Mouse (Mus musculus): ENCODE data around the gene Map1s.

Map1s gene

DNA sequence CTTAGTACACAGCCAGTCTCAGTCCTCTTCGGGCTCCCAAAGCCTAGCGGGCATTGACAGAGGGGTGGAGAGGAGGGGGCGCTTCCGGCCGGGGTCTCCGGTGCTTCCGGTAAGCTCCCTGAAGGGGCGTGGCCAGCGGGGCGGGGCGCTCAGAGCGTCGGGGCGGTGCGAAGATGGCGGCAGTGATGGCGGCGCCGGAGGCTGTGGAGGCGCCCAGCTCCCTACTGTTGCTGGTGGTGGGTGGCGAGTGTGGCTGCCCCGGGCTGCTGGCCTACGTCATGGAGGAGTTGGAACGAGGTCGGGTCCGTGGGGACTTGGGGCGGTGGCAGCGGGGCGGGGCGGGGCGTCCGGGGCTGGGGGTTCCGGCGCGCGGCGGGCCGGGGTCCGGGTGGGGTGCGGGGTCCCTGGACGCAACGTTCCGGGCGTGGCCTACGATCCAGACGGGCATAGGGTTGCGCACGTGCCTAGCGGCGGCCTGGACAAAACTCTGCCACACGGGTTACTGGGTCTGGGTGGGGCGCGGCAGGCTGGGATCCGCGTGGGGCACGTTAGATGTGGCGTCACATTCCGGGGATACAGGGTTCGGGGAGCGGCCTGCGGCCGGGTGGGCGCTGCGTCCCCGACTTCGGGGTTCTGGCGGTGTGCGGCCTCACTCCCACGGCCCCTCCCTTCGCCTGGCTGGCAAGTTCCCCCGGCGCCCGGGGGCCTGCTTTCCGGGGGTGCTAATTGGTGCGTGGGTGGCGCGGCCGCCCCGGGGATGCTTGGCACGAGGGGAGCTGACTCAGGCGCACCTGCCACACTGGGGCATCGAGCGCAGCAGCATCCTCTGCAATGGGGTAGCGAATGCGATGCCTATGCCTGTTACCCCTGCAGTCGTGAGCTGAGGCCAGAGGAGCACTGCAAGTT lies at the start of gene Map1s:
Gene Map1s, plus strand, starts transcription at position 102 of the 906 bp plus-strand sequence.
- peak; percentile 92 for DNase-seq (ENCODE audit: low read depth, low spot score)

GRCm38 (mm10) chr8:70856028-70856427 lies 49.7 kb upstream of the Map1s start:
- no peak for DNase-seq (ENCODE audit: low read depth, low spot score)

DNA sequence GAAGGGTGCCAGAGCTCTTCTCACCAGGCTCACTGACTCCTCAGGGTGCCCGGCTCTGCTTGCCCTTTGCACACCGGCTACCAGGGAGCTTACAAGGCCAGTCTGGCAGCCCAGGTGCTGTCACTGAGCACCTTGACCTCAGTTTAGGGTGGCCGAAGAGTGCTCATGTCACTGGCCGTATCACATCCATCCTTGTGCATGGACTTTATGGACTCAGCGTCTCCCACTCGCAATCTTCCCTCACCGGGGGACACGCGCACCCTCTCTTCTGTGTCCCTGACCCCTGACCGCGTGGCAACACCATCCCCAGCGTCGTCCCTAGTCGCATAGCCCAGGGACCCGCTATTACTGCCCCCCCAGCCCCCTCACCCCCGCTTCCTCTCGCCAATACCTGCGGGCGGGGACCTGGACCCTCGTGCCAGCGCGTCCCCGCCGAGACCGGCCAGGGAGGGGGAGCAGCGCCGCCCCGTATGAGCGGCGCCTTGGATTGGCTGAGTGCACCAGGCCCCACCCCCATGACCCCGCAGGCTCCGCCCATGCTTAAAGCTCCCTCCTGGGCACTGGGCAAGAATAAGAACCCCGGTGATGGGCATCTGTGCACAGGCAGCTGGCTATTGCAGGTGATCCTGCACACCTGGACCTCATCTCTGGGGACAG lies 49.1 kb upstream of the Map1s start:
- DNase-seq (ENCODE audit: low read depth, low spot score) = no peak

GRCm38 (mm10) chr8:70857516-70857915 lies 48.2 kb upstream of the Map1s start:
- DNase-seq (ENCODE audit: low read depth, low spot score) = peak; percentile 71

- DNase-seq (ENCODE audit: low read depth, low spot score) = peak; percentile 74
These were observed 42.7 kb upstream of the Map1s start, which contains the start of gene Kcnn1 for GRCm38 (mm10) chr8:70862824-70863641. TSS of gene Kcnn1 (minus strand) at chr8:70863258.

DNA sequence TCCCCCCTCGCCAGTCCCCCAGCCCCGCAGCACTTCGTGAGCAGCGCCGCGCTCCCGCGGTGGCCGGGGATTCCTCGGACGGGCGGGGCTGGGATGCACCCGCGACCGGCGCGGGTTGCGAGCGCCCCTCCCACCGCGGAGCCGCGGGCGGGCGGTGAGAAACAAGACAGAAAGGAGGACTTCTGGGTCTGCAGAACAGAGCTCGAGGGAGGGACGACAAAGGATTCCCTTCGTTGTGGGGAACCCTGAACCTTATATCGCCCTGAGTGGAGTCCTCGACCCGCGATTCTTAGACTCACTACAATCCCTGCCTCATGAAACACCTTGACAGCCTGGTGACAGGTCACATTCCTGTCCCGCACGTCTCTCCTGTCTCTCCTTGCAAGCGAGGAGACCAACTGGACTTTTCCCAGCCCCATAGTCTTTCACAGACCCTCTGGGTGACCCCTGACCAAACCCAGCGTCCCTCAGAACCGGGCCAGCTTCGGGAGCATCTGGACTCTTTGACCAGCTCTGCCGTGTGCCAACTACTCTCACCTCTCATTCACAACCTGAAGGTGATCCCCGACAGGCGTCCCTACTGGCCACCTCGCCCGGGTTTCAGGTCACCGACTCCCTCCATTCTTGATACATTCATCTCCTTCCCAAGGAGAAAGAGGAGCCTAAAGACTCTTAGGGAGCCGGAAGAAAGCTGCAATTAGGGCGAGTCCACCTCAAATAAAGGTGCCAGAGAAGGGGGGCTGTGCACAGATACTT lies 41.6 kb upstream of the Map1s start:
- DNase-seq (ENCODE audit: low read depth, low spot score) = no peak

GRCm38 (mm10) chr8:70864712-70865221 lies 41.0 kb upstream of the Map1s start:
- no peak for DNase-seq (ENCODE audit: low read depth, low spot score)

DNA sequence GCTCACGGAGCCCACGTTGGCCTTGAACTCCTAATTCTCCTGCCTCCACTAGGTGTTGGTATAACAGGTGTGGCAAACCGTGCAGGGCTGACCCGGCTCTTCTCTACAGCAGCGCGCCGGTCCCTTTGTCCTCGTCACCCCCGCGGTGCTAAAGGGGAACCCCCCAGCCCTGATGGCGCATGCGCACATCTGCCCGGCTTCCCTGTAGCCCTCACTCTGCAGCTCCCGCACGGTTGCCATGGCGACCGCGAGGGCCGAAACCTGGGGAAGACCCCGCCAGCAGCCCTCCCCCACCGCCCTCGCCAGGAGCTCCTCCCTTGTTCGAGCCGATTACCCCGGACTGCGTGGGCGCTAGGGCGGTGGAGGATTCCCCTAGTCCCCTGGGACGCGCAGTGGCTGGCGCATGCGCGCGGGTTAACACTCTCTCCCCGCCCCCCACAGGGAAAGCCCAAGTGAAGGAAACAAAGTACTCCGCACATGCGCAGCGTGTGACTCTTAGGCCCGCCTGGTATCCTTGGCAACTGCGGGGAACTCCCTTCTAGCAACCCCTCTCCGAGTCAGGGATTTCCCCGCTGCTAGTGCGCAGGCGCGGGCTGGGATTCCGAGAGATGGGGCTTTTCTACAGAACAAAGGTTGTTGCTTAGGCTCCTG lies 40.3 kb upstream of the Map1s start:
- DNase-seq (ENCODE audit: low read depth, low spot score) = peak; percentile 100

DNA sequence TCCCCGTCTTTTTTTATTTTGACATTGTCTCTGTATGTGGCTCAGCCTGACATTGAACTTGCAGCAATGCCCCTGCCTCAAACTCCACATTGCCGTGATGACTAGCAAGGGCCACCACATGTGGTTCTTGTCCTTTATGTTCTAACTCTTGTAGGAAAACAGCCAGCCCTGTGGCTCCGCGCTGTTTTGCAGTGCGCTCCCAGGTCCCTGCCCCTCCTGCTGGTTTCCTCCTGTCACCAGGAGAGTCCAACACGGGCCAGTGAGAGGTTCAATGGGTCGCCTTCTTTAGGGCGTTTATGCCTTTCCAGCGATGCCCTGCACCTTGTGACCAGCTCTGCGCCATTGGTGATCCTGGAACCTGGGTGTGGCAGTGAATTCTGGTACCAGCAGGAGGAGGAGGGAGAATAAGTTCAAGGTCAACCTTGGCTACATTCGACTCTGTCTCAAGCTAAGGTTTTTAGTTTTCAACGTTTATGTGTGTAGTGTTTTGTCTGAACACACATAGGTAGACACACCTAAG lies 39.7 kb upstream of the Map1s start:
- peak; percentile 80 for DNase-seq (ENCODE audit: low read depth, low spot score)

GRCm38 (mm10) chr8:70866566-70866965 lies 39.2 kb upstream of the Map1s start:
- no peak for DNase-seq (ENCODE audit: low read depth, low spot score)

GRCm38 (mm10) chr8:70868559-70869198 lies 37.1 kb upstream of the Map1s start:
- DNase-seq (ENCODE audit: low read depth, low spot score) = peak; percentile 92

DNA sequence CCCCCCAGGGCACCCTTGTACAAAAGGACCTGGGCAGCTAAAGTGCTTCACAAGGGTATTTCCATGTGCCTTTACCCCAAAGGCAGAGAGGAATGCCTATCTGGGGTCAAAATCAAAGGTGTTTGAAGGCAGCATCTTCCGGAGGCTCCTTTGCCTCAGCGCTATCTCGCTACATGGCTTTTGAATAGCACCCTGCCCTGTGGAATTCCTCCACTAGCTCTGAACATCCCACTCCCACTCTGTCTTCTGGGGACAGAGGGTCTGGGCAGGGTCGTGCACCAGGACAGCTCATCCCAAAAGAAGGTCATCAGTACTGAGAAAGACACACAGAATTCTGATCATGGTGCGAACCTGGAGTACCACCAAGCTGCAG lies 36.5 kb upstream of the Map1s start:
- DNase-seq (ENCODE audit: low read depth, low spot score) = no peak

- peak; percentile 94 for DNase-seq (ENCODE audit: low read depth, low spot score)
These were observed 36.1 kb upstream of the Map1s start for GRCm38 (mm10) chr8:70869601-70870041.

- DNase-seq (ENCODE audit: low read depth, low spot score) = no peak
These were observed 34.4 kb upstream of the Map1s start for GRCm38 (mm10) chr8:70871195-70871807.

DNA sequence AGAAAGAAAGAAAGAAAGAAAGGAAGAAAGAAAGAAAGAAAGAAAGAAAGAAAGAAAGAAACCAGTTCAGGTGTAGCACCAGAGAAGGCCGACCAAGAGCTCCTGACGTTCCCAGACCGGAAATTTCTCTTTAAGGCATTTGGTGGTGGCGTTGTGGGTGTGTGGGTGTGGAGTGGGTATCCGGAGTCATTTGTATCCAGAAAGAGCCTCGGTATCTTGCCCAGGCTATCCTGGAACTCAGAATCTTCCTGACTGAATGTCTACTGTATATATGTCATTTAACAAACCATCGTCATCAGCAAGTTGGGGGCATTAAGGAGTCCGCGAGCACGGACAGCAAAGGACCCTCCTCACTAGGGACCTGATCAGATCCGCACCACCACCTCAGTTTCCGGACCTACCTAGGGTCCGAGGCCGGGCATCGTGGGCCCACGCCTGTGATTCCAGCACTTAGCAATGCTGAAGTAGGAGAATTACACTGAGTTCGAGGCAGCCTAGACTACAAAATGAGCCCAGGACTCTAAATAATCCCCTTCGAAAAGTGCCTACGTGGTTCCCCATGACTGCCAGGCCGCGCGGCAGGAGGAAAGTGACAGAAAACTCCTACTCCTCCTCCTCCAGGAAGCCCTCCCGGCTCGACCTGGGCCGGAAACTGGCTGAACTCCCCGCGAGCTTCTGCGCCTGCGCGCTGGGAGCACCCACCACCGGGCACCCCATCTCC lies 32.9 kb upstream of the Map1s start:
- no peak for DNase-seq (ENCODE audit: low read depth, low spot score)

GRCm38 (mm10) chr8:70873364-70873985 lies 32.3 kb upstream of the Map1s start, which contains the start of gene Ccdc124:
TSS of gene Ccdc124 (minus strand) at chr8:70873935.
- peak; percentile 96 for DNase-seq (ENCODE audit: low read depth, low spot score)

DNA sequence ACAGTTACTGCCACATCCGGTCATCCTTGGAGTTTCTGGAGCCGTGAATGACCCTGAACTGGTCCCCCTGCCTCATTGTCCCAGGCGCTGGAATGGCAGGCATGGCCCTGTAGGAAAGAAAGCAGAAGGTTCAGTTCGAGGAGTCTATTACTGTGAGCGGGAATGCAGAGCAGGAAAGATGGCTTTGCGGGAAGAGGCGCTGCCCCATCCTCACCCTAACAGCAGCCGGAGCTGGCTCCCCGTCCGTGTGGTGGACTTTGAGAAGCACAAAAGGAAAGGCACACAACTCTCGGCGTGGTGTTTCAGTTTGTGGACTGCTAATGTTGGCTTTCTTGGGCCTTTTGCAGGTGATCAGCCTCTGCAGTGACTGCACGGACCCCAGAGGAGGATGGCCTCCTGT lies 31.3 kb upstream of the Map1s start:
- no peak for DNase-seq (ENCODE audit: low read depth, low spot score)

GRCm38 (mm10) chr8:70876382-70876781 lies 29.4 kb upstream of the Map1s start:
- peak; percentile 69 for DNase-seq (ENCODE audit: low read depth, low spot score)
